Mouse (Mus musculus) cerebellum, adult 2 months (tissue): ENCODE measurements at regions not wholly inside any gene's neighbourhood (a gene's known extent, or its start where the extent isn't known, plus 50 kb on each side); places are given as distances from the start of the nearest gene placed in this dataset.

Experiments
- CTCF ChIP-seq: fragments of 200-500 bp; IDR thresholded peaks from 2 replicates; pipeline ENCODE4 v1.5.1; 2011; ENCODE audit warnings: low read depth, mild to moderate bottlenecking, control low read depth, low read length, moderate library complexity, borderline replicate concordance; ENCODE audit not compliant: insufficient read depth
- POLR2A ChIP-seq: fragments of 200-500 bp; IDR thresholded peaks from 2 replicates; pipeline ENCODE4 v1.6.1; 2011; ENCODE audit warnings: low read length, control low read depth, borderline replicate concordance; ENCODE audit not compliant: insufficient read depth

DNA sequence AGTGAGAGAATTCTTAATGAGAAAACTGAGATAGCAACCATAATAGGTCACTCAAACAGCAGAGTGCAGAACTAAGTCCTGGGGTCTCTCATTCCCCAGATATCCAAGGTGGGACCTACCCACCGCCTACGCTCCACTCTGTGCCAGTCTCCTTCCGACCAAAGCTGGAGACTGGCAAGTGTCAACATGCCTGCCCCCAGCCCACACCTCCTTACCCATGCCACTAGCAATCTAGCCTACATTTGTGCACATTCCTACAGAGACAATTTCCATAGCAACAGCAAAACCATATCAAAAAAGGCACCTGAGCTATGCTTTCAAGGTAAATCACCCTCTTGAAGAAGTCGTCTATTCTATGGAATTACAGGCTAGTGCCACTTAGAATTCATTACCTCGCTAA, 97.3 kb upstream of the Ankrd1 start:
- TF ChIP-seq POLR2A (no peak), CTCF (no peak)
